Mouse (Mus musculus) T-helper 17 cell (primary cell): ENCODE measurements at regions not wholly inside any gene's neighbourhood (a gene's known extent, or its start where the extent isn't known, plus 50 kb on each side); places are given as distances from the start of the nearest gene placed in this dataset.

Experiments
- in situ Hi-C, 2 experiments: fragments of 300-600 bp; cut with MboI, MseI; formaldehyde crosslinking; loops; 1 replicate in 1 of 2; 2 replicates in 1 of 2; pipeline ENCODE4 v1.15.1; 2025; ENCODE audit warnings: high pct_unique_total_duplicates in 2 of 2

- in situ Hi-C loops: no loop called here
Measured at GRCm38 (mm10) chr5:129350024-129350423, 151.0 kb upstream of the Sfswap start.

- in situ Hi-C loops: no loop called here
Measured at GRCm38 (mm10) chr5:129353549-129353948, 147.5 kb upstream of the Sfswap start.

DNA sequence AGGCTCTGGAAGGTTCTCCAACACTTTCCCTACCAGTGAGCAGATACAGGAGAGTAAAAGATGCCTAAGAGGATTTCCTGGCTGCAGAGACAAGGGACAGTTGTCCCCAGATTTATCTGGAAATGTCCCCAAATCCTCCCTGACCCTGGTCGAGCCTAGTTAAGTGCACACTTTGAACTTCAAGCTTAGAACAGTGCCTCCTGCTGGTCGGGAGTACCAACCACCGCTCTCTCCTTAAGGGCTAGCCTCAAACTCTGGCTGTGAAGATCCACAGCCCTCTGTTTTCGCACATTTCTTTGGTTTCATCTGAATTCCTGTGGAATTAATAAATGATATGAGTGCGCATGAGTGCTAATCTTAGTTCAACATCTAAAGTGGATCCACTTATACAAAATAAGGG, 146.1 kb upstream of the Sfswap start:
- in situ Hi-C loops: no loop called here

- in situ Hi-C loops: no loop called here
Measured at GRCm38 (mm10) chr5:129361527-129361926, 139.5 kb upstream of the Sfswap start.

DNA sequence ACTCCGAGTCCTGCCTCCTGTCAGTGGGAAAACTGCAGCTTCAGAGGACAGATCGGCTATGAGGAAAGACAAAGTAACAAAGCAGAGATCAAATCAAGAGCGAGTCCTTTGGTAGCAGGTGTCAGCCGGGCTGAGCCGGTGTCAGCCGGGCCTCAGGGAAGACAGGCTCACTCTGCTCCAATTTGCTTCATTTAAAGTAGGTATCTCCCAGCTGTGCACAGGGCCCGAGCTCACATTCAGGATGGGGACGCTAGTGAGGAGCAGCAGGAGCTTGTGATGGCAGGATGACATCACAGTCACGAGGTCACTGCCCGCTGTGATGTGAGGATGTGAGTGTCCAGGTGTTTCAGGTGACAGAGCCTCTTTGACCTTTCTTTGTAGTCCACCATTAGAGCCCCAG, 137.8 kb upstream of the Sfswap start:
- in situ Hi-C loops: no loop called here

GRCm38 (mm10) chr5:129365026-129365425, 136.0 kb upstream of the Sfswap start:
- in situ Hi-C loops: no loop called here

GRCm38 (mm10) chr5:129367266-129367665, 133.8 kb upstream of the Sfswap start:
- in situ Hi-C loops: no loop called here

DNA sequence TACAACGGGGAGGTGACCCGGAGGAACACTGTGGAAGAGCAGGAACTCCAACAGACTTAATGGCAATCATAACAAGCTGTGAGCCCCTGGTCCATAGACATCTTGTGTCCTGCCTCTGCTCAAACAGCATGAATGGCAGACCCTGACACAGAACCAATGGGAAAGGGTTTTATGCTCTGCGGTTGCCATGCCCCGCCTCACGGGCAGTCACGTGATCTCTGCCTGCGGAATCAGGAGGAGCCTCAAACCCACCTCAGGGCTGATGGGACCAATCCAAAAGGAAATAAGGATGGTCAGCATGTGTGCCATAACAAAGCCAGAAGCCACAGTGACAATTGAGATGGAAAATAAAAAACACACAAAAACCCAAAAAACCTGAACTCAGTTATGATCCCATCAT, 120.2 kb upstream of the Sfswap start:
- in situ Hi-C loops: no loop called here

DNA sequence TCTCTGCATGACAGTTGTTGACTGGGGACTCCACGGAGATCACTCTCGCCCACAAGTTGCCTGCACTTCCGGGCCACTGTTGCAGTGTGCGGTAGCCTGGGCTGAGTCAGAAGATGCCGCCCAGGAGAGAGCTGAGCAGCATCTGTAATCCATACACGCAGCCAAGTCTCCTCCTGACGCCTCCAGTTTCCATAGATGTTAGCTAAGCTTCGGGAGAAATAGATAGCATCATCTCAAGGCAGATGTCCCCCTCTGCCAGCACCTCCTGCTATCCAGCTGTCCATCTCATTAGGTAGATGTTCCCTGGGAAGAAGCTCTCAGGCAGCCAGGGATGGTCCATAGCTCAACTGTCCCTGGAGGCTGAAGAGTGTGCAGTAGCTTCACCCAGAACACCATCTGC, 116.0 kb upstream of the Sfswap start:
- in situ Hi-C loops: loop anchor here (5.0 kb wide), 1 partner anchor 202 kb away; no protein-coding TSS in a partner anchor

- in situ Hi-C loops: loop anchor here (5.0 kb wide), 1 partner anchor 201 kb away; no protein-coding TSS in a partner anchor
Measured at GRCm38 (mm10) chr5:129385965-129386643, 114.9 kb upstream of the Sfswap start.

DNA sequence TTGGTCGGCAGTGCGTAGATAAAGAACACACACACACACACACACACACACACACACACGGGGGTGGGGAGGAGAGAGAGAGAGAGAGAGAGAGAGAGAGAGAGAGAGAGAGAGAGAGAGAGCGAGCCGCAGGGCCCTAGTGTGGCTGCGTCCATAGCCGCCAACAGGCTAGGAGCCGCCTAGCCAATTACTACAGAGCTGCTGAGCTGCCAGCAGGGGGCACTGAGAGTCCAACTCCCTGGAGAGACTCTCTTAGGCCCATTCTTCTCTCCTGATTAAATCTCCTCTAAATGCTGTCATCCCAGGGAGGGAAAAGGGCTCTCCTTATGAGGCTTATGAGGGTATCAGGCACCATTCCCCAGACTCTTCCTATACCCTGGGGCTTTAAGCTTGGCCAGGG, 114.3 kb upstream of the Sfswap start:
- in situ Hi-C loops: loop anchor here (5.0 kb wide), 1 partner anchor 201 kb away; no protein-coding TSS in a partner anchor

DNA sequence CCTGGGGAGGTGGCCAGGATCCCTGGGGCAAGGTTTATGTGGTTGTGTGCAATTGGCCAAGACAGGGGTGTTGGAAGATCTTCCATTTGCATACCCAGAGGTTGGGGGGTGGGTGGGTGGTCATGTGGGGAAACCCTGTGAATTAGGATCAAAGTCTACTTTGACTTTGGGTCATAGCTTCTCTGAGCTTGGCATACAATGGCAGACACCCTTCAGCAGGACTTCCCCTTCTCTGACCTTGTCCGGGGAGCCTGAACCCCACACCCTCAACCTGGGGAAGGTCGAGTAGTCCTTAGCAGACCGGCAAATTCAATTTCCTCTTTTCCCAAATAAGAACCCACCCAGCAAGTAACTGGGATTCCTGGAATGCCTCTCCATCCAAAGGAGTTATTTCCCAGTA, 113.7 kb upstream of the Sfswap start:
- in situ Hi-C loops: loop anchor here (5.0 kb wide), 1 partner anchor 200 kb away; no protein-coding TSS in a partner anchor

DNA sequence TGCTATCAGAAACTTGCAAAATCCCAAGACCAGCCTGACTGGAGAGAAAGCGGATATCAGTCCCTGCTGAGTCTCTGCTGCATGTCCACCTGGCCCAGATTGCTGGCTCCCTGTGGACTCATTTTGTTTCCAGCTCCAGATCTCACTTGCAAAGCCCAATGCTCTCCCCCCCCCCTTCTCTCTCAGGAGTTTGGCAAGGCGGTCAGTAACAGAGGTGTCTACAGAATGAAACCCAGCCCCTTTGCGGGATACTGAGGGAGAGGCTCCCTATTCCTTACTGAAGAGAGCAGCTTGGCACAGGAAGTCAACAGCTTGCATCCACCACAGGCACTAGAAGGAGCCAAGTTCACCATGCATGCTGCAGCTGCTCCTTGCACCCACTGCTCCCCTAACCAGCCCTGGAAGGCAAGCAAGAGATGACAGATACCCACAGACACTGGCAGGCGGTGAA, 110.1 kb upstream of the Sfswap start:
- in situ Hi-C loops: no loop called here

DNA sequence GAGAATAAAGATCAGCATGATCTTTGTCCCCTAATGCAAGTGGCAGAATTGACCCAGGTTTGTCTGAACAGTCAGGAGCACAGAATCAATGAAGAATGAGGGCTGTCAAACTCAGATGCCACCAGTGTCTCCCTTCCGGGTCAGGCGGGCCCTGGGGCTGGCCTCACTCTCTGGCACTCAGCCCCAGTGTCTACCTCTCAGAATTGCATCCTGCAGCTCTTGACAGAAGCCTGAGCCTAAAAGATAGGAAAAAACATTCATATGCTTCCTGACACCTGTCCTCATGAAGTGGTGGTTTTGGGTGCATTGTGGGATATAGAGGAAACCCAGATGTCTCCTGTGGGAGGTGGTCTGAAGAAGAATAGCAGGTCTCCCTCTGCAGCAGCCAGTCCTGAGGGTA, 107.9 kb upstream of the Sfswap start:
- in situ Hi-C loops: no loop called here

GRCm38 (mm10) chr5:129393606-129394255, 107.3 kb upstream of the Sfswap start:
- in situ Hi-C loops: no loop called here

- in situ Hi-C loops: no loop called here
Measured at GRCm38 (mm10) chr5:129394416-129394815, 106.6 kb upstream of the Sfswap start.

DNA sequence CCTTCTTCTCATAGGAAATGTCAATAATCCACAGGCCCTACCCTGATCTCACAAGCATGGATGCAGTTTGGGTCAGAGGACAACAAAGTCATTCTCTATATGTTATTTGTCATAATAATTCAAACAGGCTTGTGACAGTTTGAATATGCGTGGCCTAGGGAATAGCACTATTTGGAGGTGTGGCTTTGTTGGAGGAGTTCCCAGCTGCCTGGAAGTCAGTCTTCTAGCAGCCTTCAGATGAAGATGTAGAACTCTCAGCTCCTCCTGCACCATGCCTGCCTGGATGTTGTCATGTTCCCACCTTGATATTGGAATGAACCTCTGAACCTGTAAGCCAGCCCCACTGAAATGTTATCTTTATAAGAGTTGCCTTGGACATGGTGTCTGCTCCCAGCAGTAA, 103.7 kb upstream of the Sfswap start:
- in situ Hi-C loops: no loop called here

DNA sequence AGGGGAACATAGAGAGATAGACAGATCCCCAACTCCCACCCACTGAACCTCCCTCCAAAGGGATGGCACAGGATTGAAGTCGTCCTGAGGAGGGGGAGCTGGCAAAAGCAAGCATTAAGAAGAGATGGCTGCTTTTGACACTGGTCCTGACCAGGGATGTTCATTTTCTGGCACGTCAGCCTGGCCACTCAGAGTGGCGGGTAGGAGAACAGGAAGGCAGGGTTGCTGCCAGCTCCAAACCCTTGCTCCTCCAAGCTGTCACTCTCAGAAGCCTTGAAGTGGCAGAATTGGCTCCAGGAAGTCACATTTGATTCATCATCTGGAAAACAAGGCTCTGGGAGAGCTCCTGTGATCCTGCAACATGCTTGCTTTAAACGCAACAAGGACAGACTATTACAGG, 94.8 kb upstream of the Sfswap start:
- in situ Hi-C loops: loop anchor here in 1 of 2 experiments (10.0 kb wide), 1 partner anchor 331 kb away; no protein-coding TSS in a partner anchor

- in situ Hi-C loops: loop anchor here in 1 of 2 experiments (10.0 kb wide), 1 partner anchor 335 kb away; no protein-coding TSS in a partner anchor
Measured at GRCm38 (mm10) chr5:129409440-129410004, 91.5 kb upstream of the Sfswap start.

GRCm38 (mm10) chr5:129412161-129412560, 88.9 kb upstream of the Sfswap start:
- in situ Hi-C loops: no loop called here

DNA sequence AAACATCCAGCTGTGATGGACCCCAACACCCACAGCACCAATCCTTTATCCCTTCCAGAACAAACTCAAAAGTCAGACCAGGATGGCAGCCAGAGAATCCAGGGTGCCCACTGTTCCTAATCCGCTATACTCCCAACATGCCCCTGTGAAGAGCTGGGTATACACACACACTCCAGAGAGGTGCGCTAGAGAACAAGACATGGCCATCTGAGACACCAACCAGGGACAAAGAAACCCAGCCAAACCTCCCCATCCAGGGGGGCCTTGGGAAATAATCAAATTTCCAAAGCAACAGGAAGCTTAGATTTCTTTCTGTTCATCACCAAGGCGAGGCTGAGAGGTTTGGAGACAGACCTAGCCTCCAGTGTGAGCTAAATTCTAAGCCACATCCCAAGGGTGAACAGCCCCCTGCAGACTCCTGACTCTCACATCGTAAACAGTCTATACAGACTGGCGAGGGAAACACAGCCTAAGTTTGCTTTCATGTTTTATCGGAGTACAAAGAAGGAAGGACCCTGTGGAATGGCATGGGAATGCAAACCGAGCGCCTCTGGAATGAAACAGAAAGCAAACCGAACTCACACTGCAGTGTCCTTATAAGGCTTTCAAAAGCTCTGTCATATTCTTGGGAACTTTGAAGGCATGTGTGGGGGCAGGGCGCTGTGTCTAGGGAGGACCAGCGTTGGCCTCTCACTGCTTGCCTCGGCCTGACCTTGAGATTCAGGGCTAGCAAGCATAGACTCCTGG, 85.9 kb upstream of the Sfswap start:
- in situ Hi-C loops: no loop called here

DNA sequence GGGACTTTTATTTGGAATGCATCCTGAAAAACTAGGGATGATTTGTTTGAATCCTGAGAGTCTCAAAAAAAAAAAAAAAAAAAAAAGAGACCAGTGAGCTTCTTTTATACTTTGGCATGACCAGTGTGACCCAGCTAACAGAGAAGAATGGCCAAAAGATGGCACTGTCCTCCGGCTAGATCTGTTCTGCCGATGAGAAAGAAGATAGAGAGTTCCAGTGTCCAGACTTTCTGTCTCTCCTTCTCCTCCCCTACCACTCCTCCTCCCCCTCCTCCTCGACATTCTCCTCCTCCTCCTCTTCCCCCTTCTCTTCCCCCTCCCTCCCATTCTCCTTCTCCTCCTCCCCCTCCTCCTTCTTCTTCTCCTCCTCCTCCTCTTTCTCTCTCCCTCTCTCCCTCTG, 84.6 kb upstream of the Sfswap start:
- in situ Hi-C loops: no loop called here
